Mouse (Mus musculus): ENCODE data around the gene Cfap57.

DNA sequence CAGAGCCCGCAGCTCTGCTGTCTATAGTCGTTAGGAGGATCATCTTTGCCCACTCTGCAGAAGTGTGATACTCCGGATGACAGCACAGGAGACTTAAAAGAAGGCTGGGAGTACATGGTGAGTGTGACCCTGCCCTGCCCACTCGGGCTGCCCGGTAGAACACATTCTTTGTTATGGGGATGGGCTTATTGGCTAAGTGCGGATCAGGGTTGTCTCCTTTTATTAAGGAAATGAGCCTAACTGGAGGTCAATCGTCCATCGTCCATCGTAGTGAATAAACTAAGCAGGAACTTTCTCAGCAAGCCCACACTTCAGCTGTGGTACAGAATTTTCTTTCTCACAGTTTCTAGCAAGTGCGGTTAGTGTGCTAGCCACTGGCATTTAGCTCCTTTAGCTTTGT lies 80.7 kb downstream of the Cfap57 start:
- TF ChIP-seq CTCF (IDR thresholded peaks at IDR 0.05; ENCODE audit: borderline replicate concordance, extremely low read depth, insufficient read depth, insufficient read length) (no peak), POLR2A (IDR thresholded peaks at IDR 0.05; ENCODE audit: borderline replicate concordance, extremely low read depth, insufficient read depth, insufficient read length, poor library complexity, severe bottlenecking) (no peak)

All from brain, embryonic 14.5 days (tissue).